Mouse (Mus musculus): ENCODE results near the gene Bcr. TPM values are rescaled to one million over a fixed set of nuclear protein-coding genes. Genes with fewer than 3 reads are reported as not detected.

Bcr gene
- polyA plus RNA-seq, 1 experiment = 51.9 TPM

DNA sequence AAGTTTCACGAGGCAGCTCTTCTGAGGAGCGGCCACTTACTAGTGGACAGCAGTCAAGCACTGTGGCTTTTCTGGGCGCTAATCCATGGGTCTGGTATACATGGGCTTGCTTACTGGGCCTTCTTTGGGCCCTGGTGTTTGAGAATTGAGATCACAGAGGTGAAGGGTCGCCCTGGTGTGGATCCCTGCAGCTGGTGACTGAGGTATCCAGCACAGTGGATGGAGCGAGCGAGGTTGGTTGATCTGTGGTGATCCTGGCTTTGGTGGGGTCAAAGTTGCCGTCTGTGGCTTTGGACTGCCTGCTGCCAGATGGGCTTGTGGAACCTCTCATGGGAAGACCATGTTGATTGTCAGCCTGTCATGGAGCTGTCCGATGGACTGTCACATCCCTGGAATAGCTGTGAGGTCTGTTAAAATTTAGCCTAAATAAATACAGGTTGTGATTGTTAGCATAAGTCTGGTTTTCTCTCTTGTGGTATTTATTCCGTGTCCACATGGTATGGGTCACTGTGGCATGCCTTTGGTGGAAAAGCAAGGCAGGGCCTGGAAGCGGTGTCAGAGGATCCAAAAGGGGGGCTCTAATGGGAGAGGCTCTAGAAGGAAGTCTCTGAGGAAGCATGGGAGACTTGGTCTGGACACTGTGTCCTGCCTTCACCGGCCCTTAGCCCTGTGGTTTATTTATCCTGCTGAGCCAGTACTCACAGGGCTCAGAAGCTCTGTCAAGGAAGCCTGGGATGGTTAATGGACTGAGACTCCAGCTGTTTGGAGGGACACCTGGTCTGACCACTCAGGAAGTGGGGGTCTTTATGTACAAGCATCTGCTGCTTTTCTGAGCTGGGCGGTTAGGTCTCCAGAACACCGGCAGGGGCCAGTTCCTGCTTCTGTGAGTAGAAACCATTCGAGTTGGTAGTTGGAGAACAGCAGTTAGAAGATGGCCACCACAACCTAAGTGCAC lies 18.1 kb downstream of the Bcr start:
- Histone ChIP-seq H3K4me3 (replicated peaks; ENCODE audit: extremely low read depth, low read depth, low read length) (no peak overlapping the region), H3K4me1 (ENCODE audit: control insufficient read depth, insufficient read depth, low read length) (peaks cover 17% of the 10 kb centered on the region)
- TF ChIP-seq CTCF (IDR thresholded peaks at IDR 0.05; ENCODE audit: insufficient read depth, low read length) (no peak), POLR2A (IDR thresholded peaks at IDR 0.05; ENCODE audit: borderline replicate concordance, extremely low read depth, low read depth, low read length) (no peak)
- no peak for DNase-seq
- WGBS = 61% methylated on average over 14 of the region's 14 CpGs

GRCm38 (mm10) chr10:75085330-75085729 lies 24.9 kb downstream of the Bcr start:
- TF ChIP-seq POLR2A (IDR thresholded peaks at IDR 0.05; ENCODE audit: borderline replicate concordance, extremely low read depth, low read depth, low read length) (no peak), CTCF (IDR thresholded peaks at IDR 0.05; ENCODE audit: insufficient read depth, low read length) (no peak)
- H3K4me3 ChIP-seq (replicated peaks; ENCODE audit: extremely low read depth, low read depth, low read length) = no peak overlapping the region
- no peaks in the 10 kb centered on the region for H3K4me1 ChIP-seq (ENCODE audit: control insufficient read depth, insufficient read depth, low read length)
- 71% methylated on average over 1 of the region's 1 CpGs for WGBS
- no peak for DNase-seq

- no peak for DNase-seq
- Histone ChIP-seq H3K4me3 (replicated peaks; ENCODE audit: extremely low read depth, low read depth, low read length) (no peak overlapping the region), H3K4me1 (ENCODE audit: control insufficient read depth, insufficient read depth, low read length) (peaks cover 8% of the 10 kb centered on the region; the same call in 1 of the 2 replicates)
- 91% methylated on average over 4 of the region's 4 CpGs for WGBS
- no peak for TF ChIP-seq CTCF (IDR thresholded peaks at IDR 0.05; ENCODE audit: insufficient read depth, low read length)
- no peak for TF ChIP-seq POLR2A (IDR thresholded peaks at IDR 0.05; ENCODE audit: borderline replicate concordance, extremely low read depth, low read depth, low read length)
Measured at GRCm38 (mm10) chr10:75088471-75088870, 28.1 kb downstream of the Bcr start.

- no peak for DNase-seq
- Histone ChIP-seq H3K4me3 (replicated peaks; ENCODE audit: extremely low read depth, low read depth, low read length) (no peak overlapping the region), H3K4me1 (ENCODE audit: control insufficient read depth, insufficient read depth, low read length) (peaks cover 15% of the 10 kb centered on the region)
- TF ChIP-seq POLR2A (IDR thresholded peaks at IDR 0.05; ENCODE audit: borderline replicate concordance, extremely low read depth, low read depth, low read length) = no peak
- 36% methylated on average over 10 of the region's 10 CpGs for WGBS
Measured at GRCm38 (mm10) chr10:75091478-75092152, 31.2 kb downstream of the Bcr start.

- Histone ChIP-seq H3K4me3 (replicated peaks; ENCODE audit: extremely low read depth, low read depth, low read length) (no peak overlapping the region), H3K4me1 (ENCODE audit: control insufficient read depth, insufficient read depth, low read length) (peaks cover 23% of the 10 kb centered on the region)
- no peak for DNase-seq
- TF ChIP-seq POLR2A (IDR thresholded peaks at IDR 0.05; ENCODE audit: borderline replicate concordance, extremely low read depth, low read depth, low read length) (no peak), CTCF (IDR thresholded peaks at IDR 0.05; ENCODE audit: insufficient read depth, low read length) (no peak)
- WGBS = 41% methylated on average over 22 of the region's 22 CpGs
Measured at GRCm38 (mm10) chr10:75093252-75093987, 33.0 kb downstream of the Bcr start.

DNA sequence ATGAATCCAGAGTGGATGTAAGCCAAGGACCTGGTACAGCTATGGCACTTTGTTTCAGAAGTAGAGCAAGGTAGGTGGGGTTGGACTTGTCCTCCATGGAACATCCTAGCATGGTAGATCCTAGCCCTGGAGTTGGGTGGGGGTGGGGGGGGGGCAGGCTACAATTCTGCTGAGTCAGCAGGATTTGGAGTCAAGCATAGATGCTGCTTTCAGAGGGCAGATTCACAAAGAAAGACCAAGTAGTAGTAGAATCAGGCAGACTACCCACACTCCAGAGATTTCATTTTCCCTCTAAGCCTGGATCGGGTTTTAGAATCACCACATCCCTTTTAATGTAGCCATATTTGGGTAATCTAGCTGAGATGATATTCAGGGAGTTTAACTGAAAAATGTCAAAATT lies 33.9 kb downstream of the Bcr start:
- Histone ChIP-seq H3K4me3 (replicated peaks; ENCODE audit: extremely low read depth, low read depth, low read length) (no peak overlapping the region), H3K4me1 (ENCODE audit: control insufficient read depth, insufficient read depth, low read length) (peaks cover 28% of the 10 kb centered on the region)
- WGBS = 95% methylated on average over 1 of the region's 1 CpGs
- no peak for DNase-seq
- no peak for TF ChIP-seq POLR2A (IDR thresholded peaks at IDR 0.05; ENCODE audit: borderline replicate concordance, extremely low read depth, low read depth, low read length)
- TF ChIP-seq CTCF (IDR thresholded peaks at IDR 0.05; ENCODE audit: insufficient read depth, low read length) = no peak

- no peak for DNase-seq
- 96% methylated on average over 7 of the region's 7 CpGs for WGBS
- H3K4me1 ChIP-seq (ENCODE audit: control insufficient read depth, insufficient read depth, low read length) = peaks cover 30% of the 10 kb centered on the region
- no peak for TF ChIP-seq CTCF (IDR thresholded peaks at IDR 0.05; ENCODE audit: insufficient read depth, low read length)
- no peak for TF ChIP-seq POLR2A (IDR thresholded peaks at IDR 0.05; ENCODE audit: borderline replicate concordance, extremely low read depth, low read depth, low read length)
- H3K4me3 ChIP-seq (replicated peaks; ENCODE audit: extremely low read depth, low read depth, low read length) = no peak overlapping the region
Measured at GRCm38 (mm10) chr10:75095216-75095615, 34.8 kb downstream of the Bcr start.

GRCm38 (mm10) chr10:75098446-75099183 lies 38.2 kb downstream of the Bcr start:
- no peak overlapping the region for H3K4me3 ChIP-seq (replicated peaks; ENCODE audit: extremely low read depth, low read depth, low read length)
- no peak for TF ChIP-seq POLR2A (IDR thresholded peaks at IDR 0.05; ENCODE audit: borderline replicate concordance, extremely low read depth, low read depth, low read length)
- no peak for TF ChIP-seq CTCF (IDR thresholded peaks at IDR 0.05; ENCODE audit: insufficient read depth, low read length)
- 42% methylated on average over 10 of the region's 10 CpGs for WGBS

GRCm38 (mm10) chr10:75100298-75100697 lies 39.9 kb downstream of the Bcr start:
- TF ChIP-seq POLR2A (IDR thresholded peaks at IDR 0.05; ENCODE audit: borderline replicate concordance, extremely low read depth, low read depth, low read length) = no peak
- TF ChIP-seq CTCF (IDR thresholded peaks at IDR 0.05; ENCODE audit: insufficient read depth, low read length) = no peak
- H3K4me3 ChIP-seq (replicated peaks; ENCODE audit: extremely low read depth, low read depth, low read length) = no peak overlapping the region
- WGBS = 75% methylated on average over 7 of the region's 7 CpGs
- no peak for DNase-seq
- H3K4me1 ChIP-seq (ENCODE audit: control insufficient read depth, insufficient read depth, low read length) = peaks cover 30% of the 10 kb centered on the region

More at GRCm38 (mm10) chr10:75098446-75099183, 38.2 kb downstream of the Bcr start:
- H3K4me1 ChIP-seq (ENCODE audit: control insufficient read depth, insufficient read depth, low read length) = peaks cover 23% of the 10 kb centered on the region
- DNase-seq = no peak
